Mouse (Mus musculus) cerebellum, adult 9-10 months (tissue): Measurements from ENCODE around the gene Stat2.
A peak's percentile ranks its signal among the peaks of the same experiment; 100 is the strongest.

ENCODE experiments used
- DNase-seq: peaks from one replicate; pipeline ENCODE4 v3.0.0; 2022

Gene Stat2

DNA sequence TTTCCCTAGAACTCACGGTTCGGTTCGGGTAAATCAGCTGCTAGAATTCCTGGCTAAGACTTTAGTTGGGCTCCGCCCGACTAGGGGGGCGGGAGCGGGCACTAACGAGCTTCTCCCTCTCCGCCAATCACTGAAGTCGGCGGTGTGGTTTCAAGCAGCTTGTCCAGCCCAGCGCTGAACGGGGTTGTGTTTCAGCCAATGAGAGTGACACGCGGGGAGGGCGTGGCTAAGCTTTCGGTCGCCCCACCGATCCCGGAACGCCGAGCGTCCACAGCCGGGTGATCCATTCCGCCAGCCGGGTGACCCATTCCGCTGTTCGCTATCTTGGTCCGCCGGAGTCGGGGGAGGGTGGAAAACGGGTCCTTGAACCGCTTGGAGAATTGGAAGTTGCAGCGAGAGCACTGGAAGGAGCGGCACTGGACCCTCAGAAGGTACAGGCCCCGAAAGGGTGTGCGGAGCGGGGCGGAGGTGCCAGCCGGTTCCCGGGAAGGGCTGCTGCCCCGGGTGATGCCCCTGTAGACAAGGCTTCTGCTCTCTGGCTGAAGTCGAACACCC, at the start of gene Stat2:
Gene Stat2, plus strand, starts transcription at position 273 of the 555 bp plus-strand sequence.
- DNase-seq = peak; percentile 98

DNA sequence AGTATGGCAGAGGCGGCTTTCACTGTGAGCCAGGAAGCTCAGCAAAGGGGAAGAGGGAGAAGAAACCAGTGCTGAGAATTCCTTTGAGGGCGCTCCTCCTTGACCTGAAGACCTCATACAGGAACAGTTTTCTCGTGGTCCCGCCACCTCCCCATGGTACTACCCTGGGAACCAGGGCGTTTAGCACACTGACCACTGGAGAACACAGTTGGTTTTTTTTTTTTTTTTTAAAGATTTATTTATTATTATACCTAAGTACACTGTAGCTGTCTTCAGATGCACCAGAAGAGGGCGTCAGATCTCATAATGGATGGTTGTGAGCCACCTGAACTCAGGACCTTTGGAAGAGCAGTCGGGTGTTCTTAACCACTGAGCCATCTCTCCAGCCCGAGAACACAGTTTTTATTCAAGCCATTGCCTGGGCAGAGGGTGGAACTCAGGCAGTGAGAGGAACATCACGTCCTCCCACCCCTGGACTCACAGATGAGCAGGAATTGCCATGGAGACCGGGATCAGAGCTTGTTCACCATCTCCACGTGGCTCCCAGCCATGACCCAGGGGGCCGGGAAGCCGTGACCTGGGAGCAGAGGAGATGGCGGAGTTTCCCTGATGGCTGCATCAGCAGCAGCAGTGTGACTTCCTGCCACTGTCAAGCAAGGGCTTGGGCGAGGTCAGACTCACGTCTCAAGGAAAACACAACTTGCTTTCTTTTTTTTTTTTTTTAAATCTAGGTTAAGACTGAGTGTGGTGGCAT, 48.6 kb upstream of the Stat2 start:
- no peak for DNase-seq

DNA sequence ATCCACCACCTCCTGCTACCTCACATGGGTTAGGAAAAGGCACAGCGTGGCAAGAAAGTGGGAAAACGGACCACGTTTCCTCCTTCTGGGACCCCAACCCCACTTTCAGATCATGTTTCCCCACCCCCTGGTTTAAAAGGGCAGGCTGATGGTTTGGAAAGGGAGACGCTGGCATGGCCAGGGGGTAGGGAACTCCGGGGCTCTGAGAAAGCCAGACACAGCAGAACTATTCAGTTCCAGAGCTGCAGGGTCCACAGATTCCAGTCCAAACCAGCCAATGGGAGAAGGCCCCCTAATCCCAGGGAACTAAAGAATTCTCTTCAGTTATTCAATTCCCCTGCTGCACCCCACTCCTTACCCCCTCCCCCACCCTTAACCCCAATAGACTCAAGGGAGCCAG, 45.3 kb upstream of the Stat2 start:
- DNase-seq = no peak

DNA sequence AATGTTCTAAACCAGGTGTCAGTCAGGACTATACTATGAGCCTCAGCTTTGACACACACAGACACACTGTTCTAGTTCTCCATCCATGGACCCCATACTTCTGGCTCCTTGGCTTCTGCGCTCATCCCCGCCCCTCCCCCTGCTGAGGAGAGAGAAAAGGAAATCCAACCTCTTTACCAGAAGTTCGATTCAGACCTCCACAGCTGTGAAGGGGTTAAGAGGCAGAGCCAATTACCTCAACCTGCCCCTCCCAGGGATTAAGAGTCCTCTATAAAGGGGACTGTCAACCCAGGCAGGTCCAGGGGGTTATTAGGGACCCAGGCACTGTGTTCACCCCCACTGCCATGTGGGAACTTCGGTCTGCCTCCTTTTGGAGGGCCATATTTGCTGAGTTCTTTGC, 44.8 kb upstream of the Stat2 start, which contains the start of gene Mip:
Gene Mip, plus strand, starts transcription at position 301 of the 400 bp plus-strand sequence.
- DNase-seq = no peak

DNA sequence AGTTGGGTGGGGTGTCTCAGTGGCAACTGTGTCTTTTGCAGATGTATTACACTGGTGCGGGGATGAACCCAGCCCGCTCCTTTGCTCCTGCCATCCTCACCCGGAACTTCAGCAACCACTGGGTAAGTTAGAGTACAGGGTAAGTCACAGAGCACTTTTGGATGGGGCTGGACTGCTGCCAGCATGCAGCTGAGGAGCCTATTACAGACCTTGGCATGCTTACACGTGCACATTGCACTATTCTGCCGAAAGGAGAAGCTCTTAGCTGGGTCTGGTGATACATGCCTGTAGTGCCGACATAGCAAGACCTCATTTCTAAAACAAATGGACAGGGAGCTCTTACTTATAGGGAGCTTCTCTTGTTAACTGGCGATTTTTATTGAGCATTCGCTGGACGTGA, 42.8 kb upstream of the Stat2 start:
- no peak for DNase-seq

DNA sequence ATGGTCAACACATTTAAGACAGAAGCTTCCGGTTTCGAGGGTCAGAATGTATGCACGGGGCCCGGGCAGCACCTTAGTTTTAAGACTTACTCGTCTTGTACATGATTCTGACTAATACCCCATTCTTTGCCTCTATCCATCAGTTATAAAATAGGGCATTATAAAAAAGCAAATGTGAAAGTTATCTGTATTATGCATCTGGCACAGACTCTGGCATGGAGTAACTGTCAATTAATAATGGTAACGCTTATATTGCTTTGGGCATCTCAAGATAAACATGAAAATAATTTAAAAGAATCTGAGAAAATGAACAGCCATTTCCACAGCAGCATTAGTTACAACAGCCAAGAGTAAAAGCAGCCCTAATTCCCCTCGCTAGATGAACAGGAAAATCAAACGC, 42.4 kb upstream of the Stat2 start:
- DNase-seq = no peak

DNA sequence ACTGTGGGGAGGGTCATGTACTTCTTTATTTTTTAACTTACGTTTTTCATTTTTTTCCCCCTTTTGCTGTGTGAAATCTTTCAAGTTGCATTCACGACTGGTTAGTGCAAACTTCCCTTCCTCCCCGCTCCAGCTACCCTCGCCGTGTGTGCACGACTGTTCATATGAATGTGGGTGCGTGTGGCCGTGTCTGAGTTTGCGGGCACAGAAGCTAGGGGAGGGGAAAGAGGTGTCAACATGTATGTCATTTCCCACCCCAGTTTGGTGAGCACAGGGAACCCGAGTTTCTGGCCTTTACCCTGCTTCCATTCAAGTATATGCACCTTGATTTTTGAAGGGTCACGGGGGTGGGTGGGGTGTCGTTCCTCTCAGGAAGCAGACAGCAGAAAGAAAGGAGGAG, 39.8 kb upstream of the Stat2 start:
- no peak for DNase-seq

DNA sequence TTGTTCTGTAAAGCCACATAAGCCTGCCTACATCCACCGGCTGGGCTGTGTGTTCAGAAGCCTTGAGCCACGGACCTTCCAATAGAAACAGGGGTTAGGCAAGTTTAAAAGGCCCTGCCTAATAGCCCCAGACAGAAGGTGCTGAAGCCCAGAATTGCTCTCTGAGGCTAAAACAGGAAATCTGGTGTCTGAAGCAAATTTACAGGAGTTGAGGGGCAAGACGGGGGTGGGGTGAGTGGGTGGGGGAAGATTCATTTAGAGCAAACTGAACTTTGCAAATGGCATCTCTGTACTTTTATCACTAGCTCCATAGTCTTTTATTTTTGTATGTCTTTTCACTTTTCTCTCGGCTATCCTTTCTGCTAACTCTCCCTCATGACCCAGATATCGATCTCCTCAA, 39.2 kb upstream of the Stat2 start:
- DNase-seq = no peak

DNA sequence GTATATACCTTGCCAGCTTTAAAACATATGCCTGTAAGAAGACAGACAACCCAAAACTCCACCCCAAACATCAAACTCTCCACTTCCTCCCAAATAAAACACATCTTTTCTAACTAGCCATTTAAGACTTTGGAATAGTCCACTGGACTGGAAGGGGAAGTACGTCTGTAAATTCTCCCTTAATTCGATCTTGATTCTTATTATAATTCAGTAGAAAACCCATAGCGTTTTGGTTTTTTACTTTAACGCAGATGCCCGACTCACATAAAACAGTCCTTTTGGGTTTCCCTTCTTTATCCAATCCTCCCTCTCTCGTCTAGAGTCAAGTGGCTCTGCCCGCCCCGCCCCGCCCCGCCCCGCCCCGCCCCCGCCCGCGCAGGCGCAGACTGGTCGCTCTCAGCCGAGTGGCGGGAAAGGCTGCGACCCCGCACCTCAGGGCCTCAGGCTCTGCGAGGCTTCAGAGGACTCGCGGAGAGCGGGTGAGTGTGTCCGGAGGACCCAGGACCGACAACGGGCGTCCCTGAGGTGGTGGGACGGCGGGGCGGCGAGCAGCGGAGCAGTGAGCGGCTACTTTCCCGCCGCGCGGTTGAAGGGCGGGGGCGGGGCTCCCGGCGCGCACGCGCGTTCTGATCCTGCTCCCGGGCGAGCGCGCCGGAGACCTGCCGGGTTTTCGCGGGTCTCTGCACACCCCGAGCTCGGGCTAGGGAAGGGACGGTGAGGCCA, 38.5 kb upstream of the Stat2 start, which contains the start of gene Timeless:
Gene Timeless, plus strand, starts transcription at position 369 of the 723 bp plus-strand sequence.
- DNase-seq = peak; percentile 83

DNA sequence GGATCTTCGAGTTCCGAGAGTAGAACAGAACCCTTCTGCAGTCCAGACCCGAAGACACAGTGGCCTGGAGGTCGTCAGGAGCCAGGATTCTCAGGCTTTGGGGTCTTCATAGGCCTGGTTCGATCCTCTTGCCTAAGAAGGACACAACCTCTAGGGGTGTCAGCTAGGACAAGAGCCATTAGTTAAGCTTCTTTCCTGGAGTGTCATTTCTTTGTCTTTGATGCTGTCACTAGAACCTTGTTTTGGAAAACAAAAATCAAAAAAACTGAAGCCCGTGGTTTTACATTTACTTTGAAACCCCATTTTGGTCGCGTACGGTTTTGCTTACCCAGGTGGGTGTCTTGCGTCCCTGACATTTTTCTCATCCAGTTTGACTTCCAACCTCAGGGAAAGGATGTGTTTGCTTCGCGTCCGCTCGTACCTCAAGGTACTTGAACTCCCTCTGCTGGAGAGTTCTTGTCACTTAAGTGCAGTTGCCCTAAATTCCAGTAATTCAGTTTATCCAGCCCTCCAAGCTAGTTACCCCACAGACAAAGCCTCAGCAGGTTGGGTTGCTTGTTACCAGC, 37.9 kb upstream of the Stat2 start:
- DNase-seq = peak; percentile 88

DNA sequence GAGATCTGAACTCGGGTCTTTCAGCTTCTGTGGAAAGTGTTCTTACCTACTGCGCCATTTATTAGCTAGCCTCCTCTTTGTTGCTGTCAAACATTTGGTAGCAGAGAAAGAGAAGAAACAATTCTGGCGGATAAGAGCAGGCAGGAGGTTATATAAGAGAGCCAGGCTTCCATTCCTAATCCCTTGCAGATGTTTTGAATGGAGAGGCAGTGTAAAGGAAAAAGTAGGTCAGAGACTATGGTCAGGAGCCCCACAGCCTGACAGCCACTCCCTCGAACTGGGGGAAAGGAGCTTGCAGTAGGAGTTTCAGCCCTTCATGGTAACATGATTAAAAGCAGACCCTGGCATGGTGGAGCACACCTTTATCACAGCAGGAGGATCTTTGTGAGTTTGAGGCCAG, 34.0 kb upstream of the Stat2 start:
- no peak for DNase-seq

DNA sequence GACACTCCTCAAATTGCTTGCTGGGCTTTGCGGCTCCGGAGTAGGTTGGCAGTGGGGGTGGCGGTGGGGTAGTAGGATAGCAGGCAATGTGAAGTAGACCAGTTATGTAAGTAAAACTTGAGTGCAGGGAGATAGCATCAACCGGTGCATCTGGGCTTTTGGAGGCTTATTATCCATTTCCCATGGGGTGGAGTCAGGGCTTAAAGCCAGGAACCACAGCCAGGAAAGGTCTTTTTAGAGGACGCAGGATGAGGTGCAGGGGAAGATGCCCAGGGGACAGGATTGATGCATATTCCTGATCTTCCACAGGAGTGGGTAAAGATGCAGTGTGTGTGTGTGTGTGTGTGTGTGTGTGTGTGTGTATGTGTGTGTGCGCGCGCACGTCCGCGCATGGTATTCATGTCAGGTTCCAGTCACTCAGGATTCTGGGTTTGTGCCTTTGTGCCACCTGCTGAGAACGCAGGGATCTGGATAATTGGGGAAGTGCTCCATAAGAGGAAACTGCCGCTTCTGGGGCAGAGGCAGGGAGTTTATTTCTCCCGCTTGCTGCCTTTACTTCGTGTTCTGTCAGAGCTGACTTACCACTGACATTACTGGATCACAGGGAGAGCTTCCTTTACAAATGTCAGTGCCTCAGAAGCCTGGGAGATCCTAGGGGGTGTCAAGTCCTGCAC, 32.4 kb upstream of the Stat2 start:
- DNase-seq = peak; percentile 63

DNA sequence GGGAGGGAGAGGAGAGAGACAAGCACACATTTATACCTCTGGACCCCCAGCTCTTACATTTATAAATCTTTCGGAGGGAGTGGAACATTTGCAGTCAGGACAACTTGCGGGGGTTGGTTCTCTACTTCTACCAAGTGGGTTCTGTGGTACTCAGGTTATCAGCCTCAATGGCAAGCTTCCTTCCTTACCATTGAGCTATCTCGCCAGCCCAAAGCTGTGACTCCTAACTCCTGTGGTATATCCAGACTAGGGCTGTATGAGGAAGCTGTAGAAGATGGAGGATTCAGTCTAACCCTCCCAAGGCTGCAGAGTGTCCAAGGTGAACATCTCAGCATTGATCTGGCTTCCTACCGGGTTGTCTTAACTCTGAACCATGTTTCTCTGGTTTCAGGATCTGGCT, 31.2 kb upstream of the Stat2 start:
- DNase-seq = no peak

DNA sequence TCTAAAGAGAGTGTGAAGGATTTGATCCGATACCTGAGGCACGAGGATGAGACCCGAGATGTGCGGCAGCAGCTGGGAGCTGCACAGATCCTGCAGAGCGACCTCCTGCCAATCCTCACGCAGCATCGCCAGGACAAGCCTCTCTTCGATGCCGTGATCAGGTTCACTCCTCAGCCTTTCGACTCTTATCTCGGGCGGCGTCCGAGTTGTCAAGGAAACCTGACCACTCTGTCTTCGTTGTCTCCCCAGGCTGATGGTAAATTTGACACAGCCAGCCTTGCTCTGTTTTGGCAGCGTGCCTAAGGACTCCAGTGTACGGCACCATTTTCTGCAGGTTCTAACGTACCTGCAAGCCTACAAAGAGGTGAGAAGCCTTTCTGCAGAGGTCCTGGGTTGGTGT, 30.2 kb upstream of the Stat2 start:
- DNase-seq = no peak

DNA sequence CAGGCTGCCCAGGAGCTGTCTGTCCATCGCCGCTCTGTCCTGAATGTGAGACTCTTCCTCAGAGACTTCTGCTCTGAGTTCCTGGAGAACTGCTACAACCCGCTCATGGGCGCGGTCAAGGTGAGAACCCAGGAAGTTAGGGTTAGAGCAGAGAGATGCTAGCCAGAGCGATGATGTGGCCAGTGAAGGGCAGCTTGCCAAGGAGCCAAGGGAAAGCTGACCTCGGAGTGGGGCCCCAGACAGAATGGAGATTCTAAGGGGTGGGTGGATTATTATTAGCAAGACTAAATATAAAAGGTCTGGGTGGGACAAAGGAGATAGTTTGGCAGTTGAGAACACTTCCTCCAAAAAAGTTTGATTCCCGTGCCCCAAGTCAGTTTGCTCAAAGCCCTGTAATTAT, 27.1 kb upstream of the Stat2 start:
- DNase-seq = no peak

DNA sequence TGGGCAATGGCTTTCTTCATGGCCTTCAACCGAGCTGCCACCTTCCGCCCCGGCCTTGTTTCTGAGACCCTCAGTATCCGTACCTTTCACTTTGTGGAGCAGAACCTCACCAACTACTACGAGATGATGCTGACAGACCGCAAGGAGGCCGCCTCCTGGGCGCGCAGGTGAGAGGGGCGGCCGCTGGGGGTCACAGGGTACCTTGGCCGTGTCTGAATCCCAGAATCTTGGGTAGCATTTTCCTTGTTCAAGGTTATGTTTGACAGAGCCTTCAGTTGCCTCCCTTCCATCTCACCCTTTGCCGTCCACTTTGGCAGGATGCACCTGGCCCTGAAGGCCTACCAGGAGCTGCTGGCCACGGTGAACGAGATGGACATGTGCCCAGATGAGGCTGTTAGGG, 26.2 kb upstream of the Stat2 start:
- DNase-seq = no peak

DNA sequence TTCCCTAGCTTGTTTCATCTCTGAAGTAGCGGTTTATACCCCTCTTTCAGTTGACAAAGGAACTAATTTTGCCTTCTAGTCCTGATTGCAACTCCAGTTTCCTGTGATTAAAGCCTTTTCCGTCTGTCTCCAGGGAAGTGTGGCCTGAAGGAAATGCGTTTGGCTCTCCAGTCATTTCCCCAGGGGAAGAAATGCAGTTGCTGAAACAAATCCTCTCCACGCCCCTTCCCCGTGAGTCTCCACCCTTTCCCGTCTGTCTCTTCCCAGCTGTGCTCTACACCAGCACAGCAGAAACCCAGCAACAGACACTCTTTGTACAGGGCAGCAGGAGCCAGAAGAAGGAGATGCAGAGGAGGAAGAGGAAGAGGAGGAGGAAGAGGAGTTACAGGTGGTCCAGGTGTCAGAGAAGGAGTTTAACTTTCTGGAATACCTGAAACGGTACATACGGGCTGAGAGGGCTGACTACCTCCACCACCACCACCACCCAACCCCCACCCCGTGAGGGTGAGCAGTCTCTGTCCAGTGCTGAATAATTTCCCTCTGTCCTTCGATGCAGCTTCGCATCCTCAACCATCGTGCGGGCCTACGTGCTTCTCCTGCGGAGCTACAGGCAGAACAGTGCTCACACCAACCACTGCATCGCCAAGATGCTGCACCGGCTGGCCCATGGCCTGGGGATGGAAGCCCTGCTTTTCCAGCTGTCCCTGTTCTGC, 23.2 kb upstream of the Stat2 start:
- DNase-seq = no peak

DNA sequence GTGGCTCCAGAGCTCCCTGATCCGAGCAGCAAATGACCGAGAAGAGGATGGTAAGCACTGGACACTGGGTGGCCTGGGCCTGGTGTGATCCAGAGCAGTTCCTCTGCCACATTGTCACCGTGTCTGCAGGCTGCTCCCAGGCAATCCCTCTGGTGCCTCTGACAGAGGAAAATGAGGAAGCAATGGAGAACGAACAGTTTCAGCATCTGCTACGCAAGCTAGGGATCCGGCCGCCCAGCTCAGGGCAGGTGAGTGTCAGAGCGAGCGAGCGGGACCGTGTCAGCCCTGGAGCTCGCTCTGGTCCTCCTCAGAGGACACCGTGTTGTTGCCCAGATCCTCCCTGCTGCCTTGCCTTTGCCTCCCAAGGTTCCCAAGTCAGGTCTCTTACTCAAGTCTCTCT, 19.8 kb upstream of the Stat2 start:
- DNase-seq = no peak

DNA sequence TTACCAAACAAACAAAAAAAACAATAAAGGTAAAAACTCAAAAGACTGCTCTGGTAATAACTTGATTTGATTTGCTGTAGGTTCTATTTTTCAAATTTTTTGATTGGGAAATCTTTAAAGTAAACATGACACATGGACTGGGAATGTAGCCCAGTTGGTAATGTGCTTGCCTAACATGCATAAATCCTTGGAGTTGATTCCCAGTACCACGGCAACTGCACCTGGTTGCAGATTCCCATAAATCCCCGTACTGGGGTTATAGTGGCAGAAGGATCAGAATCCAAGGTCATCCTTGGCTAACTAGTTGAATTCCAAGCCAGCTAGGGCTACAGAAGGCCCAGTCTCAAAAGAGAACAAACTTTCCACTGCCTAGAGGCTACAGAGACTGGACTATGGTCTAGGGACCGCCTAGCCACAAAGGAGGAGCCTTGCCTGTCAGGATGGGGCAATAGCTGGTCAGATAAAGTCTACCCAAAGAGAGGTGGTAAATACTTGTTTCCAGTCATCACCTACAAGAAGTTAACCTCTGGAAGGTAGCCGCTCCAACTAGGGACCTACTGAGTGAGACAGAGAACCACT, 16.6 kb upstream of the Stat2 start, which contains the start of gene Apon:
Gene Apon, plus strand, starts transcription at position 420 of the 579 bp plus-strand sequence.
- no peak for DNase-seq

DNA sequence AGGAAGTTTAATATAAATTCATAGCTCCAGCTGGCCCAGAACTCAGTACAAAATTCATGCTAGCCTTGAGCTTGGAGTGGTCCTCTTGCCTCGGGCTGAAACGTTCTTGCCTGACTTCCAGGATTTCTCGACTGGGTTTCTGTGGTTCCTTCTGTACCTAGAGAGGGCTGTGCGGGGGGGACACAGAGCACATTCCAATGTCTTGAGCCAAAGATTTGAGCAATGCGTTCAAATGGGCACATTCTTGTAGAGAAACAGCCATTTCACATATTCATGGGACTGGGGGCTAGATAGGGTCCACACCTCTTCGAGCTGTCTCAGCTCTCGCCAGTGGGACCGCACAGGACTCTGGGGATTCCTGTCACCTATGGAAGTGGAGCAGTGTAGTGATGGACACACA, 14.4 kb upstream of the Stat2 start:
- no peak for DNase-seq

DNA sequence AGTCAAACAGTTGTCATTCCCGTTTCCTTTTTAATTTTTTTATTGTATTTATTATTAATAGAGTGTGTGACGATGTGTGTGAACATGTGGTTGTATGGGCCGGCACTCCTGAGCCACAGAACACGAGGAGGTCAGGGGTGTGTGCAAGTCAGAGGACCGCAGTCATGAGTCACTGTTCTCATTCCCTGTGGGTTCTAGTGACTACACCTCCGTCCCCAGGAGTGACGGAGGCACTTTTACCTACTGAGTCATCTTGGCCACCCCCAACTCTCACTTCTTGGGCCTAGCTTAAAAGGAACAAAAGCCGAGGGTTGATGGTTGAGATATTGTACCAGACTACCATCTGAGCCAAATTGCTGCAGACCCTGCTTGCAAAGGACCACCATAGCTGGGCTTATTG, 14.0 kb upstream of the Stat2 start:
- DNase-seq = no peak

DNA sequence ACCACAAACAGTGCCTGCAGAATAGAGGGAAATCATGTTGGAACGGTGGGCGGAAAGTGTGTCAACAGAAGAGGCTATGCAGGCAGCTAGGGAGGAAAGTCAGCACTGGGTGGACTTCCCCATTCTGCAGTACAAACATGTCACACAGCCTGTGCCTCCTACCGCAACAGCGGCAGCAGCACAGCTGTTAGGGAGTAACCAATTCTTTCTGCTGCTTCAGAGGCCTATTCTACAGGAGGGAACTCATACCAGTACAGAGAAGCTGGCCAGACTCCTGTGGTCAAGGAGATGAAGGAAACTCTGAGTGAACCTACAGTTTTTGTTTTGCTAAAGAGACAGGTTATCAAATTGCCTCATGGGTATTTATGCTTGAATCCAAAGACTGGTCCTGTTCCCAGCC, 11.4 kb upstream of the Stat2 start:
- no peak for DNase-seq
